Mouse (Mus musculus) kidney, postnatal 14 days (tissue): ENCODE results near the gene Nup214.

ENCODE experiments used
- DNase-seq: peaks from one replicate; pipeline ENCODE4 v3.0.0; 2022; ENCODE audit warnings: mixed read lengths

The Nup214 gene

DNA sequence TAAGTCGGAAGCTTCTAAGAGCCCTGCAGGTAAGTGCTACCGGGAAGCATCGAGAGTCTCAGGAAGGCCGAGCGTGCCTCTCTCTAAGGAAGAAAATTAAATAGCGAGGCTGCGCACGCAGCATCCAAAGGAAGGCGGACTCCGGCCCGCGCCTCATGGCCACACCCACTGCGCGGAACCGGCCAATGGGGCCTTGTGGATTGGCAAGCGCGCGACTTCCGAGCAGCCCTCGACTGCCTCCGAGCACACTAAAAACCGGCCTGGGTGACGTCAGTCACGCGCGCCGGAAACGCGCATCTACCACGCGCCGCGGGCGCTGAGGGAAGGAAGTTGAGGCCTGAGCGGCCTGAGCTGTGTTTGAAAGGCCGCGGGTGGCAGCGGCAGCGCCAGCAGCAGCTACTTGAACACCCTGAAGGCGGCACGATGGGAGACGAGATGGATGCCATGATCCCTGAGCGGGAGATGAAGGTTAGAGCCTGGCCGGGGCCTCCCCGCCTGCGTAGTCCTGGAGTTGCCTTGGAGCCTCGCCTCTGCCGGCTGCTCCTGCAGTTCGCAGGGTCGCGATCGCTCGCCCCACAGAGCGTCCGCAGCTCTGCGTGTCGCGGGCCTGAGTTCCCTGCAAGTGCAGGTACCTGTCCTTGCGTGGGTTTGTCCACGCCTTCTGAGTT, at the start of gene Nup214:
Gene Nup214, plus strand, starts transcription at position 296 of the 668 bp plus-strand sequence.
- DNase-seq: peak; percentile 100

DNA sequence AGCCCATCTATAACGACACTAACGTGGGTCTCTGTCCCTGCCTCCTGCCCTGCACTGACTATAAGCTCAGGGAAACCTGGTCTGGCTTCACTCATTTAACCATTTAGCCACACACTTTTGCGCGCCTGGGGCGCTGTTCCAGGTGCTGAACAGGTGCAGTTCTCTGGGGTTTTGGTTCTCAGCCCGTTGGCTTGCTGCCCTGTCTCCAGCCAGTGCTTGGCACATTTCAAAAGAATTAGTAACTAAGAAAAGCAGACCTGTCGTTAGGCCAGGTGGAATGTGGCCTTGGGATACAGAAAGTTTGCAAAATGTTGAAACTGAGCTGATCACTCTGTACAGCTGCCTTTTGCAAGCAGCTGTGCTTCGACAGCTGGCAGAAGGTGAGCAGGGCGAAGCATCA, 49.4 kb upstream of the Nup214 start:
- peak; percentile 93 for DNase-seq

DNA sequence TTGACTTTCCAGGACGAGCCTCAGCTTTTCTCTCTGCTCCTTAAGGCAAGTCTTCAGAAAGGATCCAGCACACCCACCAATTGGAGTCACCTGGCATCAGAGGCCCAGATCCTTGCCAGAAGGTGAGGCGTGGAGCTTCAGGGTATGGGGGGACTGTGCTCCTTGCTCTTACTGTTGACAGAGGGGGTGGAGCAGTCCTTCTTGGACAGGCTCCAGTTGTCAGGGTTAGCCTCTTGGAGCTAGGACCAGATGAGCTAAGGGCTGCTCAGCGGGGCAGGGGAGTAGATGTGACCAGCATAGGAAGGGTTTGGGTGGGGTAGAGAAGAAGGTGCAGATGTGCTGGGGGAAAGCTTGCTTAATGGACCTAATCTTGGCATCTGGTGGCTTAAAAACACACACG, 48.3 kb upstream of the Nup214 start:
- peak; percentile 43 for DNase-seq

DNA sequence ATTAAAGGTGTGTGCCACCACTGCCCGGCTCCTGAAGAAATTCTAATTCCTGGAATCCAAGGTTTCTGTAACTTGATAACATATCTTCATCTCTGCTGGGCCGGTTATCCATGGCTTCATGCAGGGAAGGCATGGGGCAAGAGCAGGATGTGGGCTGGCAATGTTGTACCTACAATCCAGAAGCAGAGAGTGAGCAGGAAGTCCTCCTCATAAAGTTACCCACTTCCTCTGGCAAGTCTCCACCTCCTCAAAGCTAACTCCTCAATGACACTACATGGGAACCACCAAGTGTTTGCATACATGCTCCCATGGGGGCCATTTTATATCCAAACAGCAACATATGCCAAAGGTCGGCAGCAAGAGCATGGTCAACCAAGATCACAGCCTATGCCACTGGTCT, 44.6 kb upstream of the Nup214 start:
- DNase-seq: no peak

DNA sequence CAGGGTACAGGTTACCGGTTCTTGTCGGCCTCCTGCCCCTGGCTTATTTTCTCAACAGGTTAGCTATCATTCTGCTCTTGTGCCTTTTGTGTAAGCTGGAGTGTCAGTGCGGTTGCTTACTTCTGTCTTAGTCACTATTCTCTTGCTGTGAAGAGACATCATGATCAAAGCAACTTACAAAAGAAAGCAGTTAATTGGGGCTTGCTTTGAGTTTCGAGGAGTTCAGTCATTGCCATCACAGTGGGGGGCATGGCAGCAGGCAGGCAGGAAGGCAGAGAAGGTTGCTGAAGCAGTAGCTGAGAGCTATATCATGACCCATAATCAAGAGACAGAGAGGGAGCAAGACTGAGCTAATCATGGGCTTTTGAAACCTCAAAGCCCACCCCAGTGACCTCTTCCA, 39.7 kb upstream of the Nup214 start:
- no peak for DNase-seq

DNA sequence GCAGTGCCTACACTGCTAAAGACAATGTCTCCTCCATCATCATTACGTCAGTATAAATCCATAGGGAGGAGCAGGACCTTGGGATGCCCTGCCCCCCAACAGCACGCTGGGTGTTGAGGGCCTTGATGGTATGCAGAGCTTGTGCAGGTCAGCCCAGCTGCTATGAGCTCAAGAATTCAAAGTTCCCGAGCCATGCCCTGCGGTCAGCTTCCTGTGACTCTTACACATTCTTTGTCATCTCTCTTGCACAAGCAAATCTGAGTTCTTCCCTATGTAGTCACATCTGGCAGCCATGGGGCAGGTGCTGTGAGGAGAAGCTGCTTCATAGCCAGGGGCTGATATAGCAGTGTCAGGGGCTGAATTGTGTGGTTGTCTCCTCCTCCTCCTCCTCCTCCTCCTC, 39.2 kb upstream of the Nup214 start:
- DNase-seq: no peak

DNA sequence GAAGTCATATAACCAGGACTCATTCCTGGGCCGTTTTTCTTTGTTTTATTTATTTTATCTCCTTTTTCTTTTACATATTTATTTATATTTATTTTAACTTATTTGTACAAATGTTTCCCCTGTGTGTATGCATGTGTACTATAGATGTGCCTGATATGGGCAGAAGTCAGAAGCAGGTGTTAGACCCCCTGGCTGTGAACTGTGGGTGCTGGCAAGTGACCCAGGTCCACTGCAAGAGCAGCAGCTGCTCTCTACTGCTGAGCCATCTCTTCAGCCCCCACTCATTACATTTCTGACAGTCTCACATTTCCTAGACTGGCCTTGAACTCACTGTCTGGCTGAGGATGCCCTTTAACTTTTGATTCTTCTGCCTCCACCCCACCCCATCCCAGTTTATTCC, 35.9 kb upstream of the Nup214 start:
- DNase-seq: no peak

DNA sequence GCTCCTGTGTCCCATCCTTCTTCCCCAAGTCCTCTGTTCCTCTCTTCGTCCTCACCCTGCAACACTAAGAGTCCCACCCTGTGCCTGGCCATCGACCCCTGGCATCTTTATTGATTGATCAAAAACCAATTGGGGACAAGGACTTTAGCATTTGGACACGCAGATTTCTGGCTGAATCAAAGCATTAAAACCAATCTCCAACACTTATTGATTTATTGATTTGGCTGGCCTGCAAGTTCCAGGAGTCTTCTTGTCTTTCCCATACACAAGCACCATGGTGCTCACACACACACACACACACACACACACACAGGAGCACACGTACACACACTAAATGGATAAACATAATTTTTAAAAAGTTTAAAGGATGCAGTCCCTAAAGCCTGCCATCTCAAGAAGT, 31.2 kb upstream of the Nup214 start:
- DNase-seq: no peak

DNA sequence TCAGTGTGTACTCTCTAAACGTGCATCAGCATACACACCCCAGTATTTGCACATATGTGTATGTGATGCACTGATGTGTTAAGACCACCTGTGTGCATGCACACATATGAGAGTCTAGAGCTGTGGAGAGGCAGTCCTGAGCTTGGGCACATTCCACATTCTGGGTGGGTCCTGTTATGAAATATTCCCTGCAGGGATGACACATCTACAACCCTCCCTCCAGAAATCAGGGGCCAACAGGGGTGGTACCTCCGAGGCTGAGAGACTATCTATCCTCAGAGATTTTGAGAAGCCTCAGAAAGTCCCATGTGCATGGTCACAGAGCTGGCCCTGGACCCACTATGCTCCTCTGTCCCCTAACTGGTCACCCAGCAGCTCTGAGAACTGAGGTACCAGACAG, 28.7 kb upstream of the Nup214 start:
- DNase-seq: no peak

DNA sequence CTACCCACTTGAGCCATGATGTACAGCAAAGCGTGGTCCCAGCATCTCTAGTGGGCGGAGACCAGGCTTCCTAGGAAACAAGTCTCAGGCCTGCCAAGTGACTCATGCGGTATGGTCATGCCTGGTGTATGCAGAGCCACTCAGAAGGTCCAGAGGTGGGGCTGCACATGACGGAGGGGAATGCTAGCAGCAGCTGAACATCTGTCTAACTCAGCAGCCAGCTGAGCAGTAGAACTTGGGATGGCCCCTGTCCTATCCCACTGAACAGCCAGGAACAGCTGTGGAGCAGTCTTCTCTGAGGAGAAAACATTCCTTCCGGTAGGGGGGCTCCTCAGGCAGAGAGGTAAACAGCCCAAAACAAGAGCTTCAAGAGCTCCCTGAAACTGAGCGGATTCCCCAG, 25.8 kb upstream of the Nup214 start:
- DNase-seq: no peak

DNA sequence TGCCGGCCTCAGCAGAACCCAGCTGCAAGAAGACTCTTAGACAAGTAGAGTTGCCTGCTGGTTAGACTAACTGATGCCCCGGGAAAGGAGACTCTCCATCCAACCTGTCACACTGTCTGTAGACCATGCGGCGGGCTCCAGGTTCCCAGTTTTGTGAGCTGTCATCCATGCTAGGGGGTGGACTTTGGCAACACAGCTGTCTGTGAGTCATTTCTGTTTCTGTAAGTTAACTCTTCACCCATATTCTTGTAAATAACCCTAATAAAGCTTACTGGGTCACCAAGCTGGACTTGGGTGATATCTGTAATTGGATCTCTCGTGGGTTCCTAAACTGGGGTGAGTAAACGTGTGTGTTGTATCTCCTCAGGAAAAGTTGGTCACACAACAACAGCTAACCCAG, 25.4 kb upstream of the Nup214 start:
- DNase-seq: no peak

DNA sequence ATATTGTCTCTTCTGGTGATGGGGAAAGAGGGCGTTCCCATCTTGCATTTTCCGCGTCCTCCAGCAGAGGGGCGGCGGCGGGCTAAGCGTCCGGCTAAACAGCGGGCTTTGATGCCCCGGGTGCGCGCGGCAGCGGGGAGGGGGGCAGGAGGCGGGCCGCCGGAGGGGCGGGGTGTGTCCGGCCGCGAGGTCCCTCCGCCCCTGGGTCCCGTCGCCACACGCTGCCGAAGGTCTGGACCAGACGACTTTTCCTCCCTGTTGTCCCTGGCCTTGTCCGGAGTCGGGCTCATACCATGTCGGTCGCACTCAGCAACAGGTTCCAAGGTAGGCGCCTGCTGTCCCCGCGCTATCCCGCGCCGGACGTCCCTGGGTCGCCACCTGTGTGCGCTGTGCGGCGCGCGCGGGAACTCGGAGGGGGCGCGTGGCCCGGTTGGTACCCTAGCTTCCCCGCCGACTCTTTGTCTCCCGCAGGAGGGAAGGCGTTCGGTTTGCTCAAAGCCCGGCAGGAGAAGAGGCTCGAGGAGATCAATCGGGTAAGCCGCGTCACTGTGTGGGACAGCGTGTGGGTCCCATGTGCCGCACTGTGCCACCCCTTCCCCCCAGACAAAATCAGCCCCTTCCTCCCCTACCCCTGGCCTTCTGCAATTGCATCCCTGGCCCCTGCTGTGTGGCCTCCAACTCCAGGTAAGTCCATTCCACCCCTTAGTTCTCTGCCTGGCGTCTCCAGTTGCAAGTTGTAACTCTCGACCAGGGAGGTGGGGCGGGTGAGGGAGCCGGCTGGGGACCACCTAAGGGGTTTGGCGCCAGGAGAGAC, 24.0 kb upstream of the Nup214 start, which contains the start of gene Aif1l:
Gene Aif1l, plus strand, starts transcription at position 82 of the 814 bp plus-strand sequence.
- DNase-seq: peak; percentile 87

DNA sequence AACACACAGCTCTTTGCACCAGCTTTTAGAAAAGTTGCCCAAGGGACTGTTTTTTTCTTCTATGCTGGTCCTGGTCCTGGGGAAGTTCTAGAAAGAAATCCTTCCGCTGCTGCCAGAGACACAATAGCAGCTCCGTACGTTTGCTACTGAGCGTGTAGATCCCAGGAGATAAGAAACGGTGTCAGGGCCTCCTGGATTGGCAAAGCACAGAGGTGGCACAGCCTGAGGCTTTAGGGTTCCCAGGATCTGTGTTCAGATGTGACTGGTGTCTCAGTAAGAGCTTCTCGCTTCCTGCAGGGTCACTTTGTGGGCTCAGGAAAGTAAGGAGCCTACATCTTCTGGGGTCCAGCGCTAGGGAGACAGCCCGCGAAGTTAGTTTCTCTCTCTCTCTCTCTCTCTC, 23.3 kb upstream of the Nup214 start:
- no peak for DNase-seq

DNA sequence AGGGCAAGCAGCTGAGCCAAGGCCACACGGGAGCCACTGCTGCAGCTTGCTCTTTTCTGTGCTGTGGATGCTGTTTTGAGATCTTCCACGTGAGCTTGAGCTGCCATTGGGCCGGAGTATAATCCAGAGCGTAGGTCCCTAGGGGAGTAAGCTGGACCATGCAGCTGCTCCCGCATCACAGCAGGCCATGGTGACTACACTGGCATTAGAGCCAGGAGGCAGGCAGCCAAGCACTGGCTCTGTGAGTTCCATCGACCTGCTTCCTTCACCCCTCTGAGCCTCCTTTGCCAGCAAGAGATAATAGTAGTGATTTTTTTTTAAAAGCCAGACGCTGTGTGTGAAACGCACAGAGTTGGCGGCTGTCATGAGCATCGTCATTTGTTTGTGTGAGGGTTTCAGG, 22.0 kb upstream of the Nup214 start:
- no peak for DNase-seq

DNA sequence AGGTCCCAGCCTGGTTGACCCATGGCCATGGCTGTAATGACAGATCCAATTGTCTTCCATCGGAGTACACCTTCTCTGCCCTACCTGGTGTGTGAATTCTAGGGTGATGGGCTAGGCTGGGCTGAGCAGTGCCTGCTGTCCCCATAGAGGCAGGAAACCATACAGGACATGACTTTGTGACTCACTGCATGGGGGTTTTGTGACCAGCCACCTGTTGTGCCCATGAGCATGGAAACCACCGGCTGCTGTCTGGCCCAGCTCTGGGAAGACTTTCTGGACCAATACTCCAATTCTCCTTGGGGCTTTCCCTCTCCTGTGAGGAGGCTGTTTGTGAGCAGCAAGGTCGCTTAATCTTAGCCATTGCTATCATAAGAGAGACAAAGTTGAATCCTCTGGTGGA, 21.5 kb upstream of the Nup214 start:
- no peak for DNase-seq

DNA sequence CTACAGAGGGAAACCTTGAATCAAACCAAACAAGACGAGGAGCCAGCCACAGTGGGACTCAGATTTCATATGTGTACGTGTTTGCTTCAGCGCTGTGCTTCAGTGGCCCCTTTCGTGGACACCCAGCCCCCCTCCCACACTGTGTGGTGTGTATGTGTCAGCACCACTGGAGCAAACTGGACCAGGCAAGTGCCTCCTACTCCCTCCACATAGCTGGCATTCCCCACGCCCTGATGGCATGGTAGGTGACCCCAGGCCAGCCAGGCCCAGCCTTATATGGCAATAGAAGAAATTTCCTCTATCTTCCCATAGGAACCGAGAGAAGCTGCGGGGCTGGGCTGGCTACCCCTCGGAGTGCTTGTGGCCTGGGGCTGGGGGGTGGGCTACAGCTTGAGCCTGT, 20.5 kb upstream of the Nup214 start:
- peak; percentile 69 for DNase-seq

DNA sequence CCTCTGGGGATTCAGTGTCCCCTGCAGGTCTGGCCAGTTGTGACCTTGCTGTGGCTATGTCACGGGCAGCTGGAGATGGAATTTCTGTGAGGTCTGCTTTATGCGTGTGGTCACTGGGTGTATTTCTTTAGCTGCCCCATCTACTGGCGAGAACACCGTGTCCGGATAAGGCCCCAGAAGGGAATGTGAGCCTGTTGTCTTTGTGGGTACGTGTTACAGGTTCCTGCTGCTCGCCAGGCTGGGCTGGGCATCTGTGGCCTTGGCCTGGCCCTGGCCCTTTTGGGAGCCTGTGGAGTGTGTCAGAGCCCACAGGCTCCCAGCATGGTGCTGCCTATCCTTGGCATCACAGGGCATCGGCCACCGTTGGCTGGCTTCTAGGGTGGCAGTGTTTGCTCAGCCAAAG, 19.5 kb upstream of the Nup214 start:
- peak; percentile 71 for DNase-seq

DNA sequence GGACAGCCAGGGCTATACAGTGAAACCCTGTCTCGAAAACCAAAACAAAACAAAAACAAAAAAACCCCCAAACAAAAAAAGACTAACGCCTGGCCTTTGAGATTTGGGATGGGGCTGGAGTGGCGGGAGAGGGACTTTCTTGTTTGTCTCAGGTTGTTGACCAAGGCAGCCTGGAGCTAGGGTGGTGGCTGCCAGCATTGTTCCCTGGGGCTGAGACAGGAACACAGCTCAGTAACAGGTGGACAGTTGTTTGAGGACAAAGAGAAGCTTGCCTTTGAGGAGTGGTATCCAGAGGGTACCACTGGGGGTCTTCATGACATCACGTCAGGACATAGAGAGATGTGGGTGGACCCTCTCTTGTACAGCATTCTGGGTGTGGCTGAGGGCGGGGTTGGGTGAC, 18.6 kb upstream of the Nup214 start:
- no peak for DNase-seq

DNA sequence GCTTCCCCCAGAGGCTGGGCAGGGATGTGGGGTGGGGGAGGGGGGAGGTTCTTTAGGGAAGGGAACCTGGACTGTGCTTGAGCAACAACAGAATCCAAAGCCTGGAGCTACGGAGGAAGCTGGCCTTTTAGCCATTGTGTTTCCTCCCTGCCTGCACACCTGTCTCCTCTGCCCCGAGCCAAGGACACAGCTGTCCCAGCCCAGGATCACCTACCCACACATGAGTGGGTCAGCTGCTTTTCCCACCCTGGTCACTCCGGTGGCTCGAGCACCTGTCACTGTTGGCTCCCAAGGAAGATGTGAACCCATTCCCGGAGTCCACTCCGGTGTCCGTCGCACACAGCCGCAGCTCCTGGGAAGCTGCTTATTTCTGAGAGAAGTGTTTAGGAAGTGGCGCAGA, 17.0 kb upstream of the Nup214 start:
- no peak for DNase-seq

DNA sequence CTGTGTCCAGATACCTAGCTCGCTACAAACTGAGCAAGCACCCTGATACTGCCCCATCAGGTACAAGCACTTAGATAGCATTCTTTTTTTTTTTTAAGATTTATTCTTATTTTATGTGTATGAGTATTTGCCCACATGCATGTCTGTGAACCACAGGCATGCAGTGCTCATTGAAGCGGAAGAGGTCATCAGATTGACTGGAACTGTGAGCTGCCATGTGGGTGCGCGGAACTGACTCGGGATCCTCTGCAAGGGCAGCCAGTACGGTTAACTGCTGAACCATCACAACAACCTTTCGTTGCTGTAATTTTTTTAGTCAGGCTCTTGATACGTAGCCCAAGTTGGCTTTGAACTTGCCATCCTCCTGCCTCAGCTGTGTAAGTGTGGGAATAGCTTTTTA, 13.2 kb upstream of the Nup214 start:
- DNase-seq: no peak

DNA sequence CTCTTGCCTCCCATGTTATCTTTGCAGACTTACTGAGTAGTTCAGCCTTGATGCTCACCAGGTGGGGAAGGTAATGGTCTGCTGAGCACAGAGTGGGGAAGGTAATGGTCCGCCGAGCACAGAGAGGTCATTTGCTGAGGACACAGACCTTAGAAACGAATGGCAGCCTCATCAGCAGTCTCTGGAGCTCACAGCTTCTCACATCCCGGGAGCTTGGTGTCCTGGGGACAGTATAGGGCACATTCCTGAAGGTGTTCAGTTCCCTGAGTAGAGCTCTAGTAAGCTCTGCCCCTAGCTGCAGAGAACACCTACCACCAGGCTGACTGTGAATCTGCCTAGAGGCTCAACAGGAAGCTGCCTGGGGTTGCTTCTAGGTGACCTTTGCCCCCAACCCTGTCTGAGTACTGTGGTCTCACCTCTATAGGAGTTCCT, 12.4 kb upstream of the Nup214 start:
- DNase-seq: peak; percentile 69

DNA sequence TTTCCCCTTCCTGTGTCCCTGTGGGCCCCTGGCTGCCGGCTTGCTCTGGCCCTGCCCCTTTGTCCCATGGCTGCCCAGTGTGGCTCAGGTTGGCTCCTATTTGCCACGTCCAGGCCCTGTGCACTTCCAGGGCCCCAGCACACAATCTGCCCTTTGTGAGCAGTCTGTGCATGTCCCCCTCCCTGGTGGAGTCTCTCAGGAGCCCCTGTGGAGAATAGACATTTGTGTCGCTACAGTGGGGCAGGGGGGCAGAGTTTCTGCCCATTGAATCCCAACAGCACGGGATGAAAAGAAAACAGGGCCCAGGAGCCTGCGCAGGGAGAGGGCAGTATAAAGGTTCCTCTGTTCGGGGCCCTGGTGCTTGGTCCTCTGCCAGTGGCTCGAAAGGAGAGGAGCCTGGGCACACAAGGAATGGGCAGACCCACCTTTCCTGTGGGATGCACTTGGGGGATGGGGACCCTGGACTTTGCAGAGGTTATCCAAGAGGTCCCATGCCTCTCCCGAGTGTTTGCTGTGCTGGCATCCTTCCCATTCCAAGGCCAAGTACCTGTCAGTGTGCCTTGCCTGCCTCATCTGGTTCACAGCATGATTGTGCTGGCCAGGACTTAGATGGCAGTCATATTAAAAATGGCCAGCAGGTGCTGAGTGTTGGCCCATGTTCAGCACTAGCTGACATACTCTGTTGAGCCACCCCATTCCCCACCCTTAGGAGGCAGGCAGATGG, 11.6 kb upstream of the Nup214 start:
- DNase-seq: peak; percentile 71

DNA sequence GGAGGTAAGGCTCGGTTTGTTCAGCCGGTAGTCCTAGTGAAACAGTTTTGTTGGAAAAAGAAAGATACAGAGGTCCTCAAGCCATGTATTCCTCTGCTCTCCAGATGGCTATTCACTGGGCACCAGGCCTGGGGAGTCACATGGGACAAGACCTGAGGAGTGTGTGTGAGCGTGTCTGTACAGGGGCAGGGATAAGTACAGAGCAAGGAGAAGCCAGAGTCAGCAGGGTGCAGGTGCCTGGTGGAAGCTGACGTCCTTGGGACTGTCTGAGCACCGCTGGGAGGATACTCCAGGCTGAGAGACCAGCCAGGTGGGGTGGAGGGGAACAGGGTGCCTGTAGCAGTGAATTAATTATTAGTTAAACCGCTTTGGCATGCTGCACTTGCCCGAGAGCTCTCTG, 10.7 kb upstream of the Nup214 start:
- DNase-seq: peak; percentile 84

DNA sequence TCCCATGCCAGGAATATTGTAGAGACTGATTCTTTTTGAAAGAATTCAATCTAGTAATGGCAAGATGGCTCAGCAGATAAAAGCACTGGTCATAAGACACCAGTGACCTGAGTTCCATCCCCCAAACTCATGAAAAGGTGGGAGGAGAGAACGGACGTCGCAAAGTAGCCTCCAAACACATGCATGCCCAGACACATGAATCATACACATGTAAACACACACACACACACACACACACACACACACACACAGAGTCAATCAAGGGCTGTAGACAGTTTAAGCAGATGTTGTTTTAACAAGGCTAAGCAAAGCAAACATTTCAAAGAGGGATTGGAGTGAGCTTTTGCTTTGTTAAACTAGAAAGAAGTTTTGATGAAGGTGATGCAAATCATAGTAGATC, 10.0 kb upstream of the Nup214 start:
- no peak for DNase-seq
